Mouse (Mus musculus) left cerebral cortex, postnatal 10 days (tissue): ENCODE measurements around the gene Ctf2. TPM values are rescaled to one million over a fixed set of nuclear protein-coding genes. Genes with fewer than 3 reads are reported as not detected.

ENCODE experiments used
- microRNA-seq: library from miRNA; unstranded; fragments of <30 nt; microRNA quantifications from one replicate; pipeline ENCODE4 v1.2.0, GENCODE M21; 2022
- total RNA-seq, 2 experiments: library from RNA; stranded (reverse); gene quantifications; 2 replicates each; pipeline ENCODE4 v1.2.3; 2021

Gene Ctf2
- total RNA-seq, 2 experiments from 2014 or later = not detected

Small RNA genes within 50 kb of the gene (microRNA-seq; reads per million reads assigned to microRNA genes)
- gene Mir762 = not detected

Other genes with a start within 250 kb of the Ctf2 start
- gene Srcap, start 220.2 kb downstream of the Ctf2 start, total RNA-seq = 100 to 1,000 TPM; 101 to 108 TPM
- 1 to 10 TPM; 8.6 to 8.7 TPM for gene Gm42715, start 212.6 kb downstream of the Ctf2 start, total RNA-seq
- 1 to 10 TPM; 1.8 to 4.9 TPM for gene Tmem265, start 170.8 kb downstream of the Ctf2 start, total RNA-seq
- 10 to 100 TPM; 71.4 to 76.7 TPM for gene Phkg2, start 158.8 kb downstream of the Ctf2 start, total RNA-seq
- 1 to 10 TPM; 8.1 to 8.3 TPM for gene Ccdc189, start 143.6 kb downstream of the Ctf2 start, total RNA-seq
- 10 to 100 TPM; 63.8 to 64.1 TPM for gene Rnf40, start 143.4 kb downstream of the Ctf2 start, total RNA-seq
- gene Zfp629, start 116.4 kb downstream of the Ctf2 start, total RNA-seq = 10 to 100 TPM; 22.3 to 29.8 TPM
- 10 to 100 TPM; 55.1 to 55.9 TPM for gene Bcl7c, start 23.2 kb downstream of the Ctf2 start, total RNA-seq
- gene Ctf1, start 19.4 kb downstream of the Ctf2 start, total RNA-seq = 1 to 10 TPM; 2.9 to 4.5 TPM
- 100 to 1,000 TPM in 1 of 2 experiments, 10 to 100 TPM in 1; 99.3 to 107 TPM for gene Fbxl19, start 12.4 kb upstream of the Ctf2 start, total RNA-seq
- gene Orai3, start 37.6 kb upstream of the Ctf2 start, total RNA-seq = 10 to 100 TPM; 17.4 to 19.6 TPM
- gene Setd1a, start 44.5 kb upstream of the Ctf2 start, total RNA-seq = 10 to 100 TPM; 35.0 to 40.9 TPM
- gene Gm49388, start 53.4 kb upstream of the Ctf2 start, total RNA-seq = 1 to 10 TPM; 3.0 to 4.7 TPM
- 1 to 10 TPM; 2.4 to 4.5 TPM for gene Hsd3b7, start 68.4 kb upstream of the Ctf2 start, total RNA-seq
- gene Stx4a, start 92.1 kb upstream of the Ctf2 start, total RNA-seq = 10 to 100 TPM; 48.0 to 52.9 TPM
- gene Stx1b, start 92.4 kb upstream of the Ctf2 start, total RNA-seq = 100 to 1,000 TPM; 340 to 347 TPM
- gene Zfp646, start 144.1 kb upstream of the Ctf2 start, total RNA-seq = 10 to 100 TPM; 24.7 to 24.8 TPM
- 10 to 100 TPM; 23.3 to 26.0 TPM for gene Zfp668, start 144.7 kb upstream of the Ctf2 start, total RNA-seq
- gene Prss53, start 158.8 kb upstream of the Ctf2 start, total RNA-seq = under 1 TPM; 0.49 to 0.73 TPM
- not detected for gene Gm21974, start 163.3 kb upstream of the Ctf2 start, total RNA-seq
- gene Vkorc1, start 163.5 kb upstream of the Ctf2 start, total RNA-seq = 10 to 100 TPM; 23.9 to 24.6 TPM
- gene Bckdk, start 171.9 kb upstream of the Ctf2 start, total RNA-seq = 10 to 100 TPM; 43.0 to 43.2 TPM
- gene Kat8, start 180.3 kb upstream of the Ctf2 start, total RNA-seq = 10 to 100 TPM; 24.2 to 26.9 TPM
- under 1 TPM; 0.64 to 0.81 TPM for gene Prss8, start 197.9 kb upstream of the Ctf2 start, total RNA-seq
- gene Prss36, start 214.6 kb upstream of the Ctf2 start, total RNA-seq = 10 to 100 TPM; 12.2 to 14.4 TPM
- 100 to 1,000 TPM; 387 to 389 TPM for gene Fus, start 235.3 kb upstream of the Ctf2 start, total RNA-seq